Mouse (Mus musculus): Measurements from ENCODE around the gene Polh.

DNA sequence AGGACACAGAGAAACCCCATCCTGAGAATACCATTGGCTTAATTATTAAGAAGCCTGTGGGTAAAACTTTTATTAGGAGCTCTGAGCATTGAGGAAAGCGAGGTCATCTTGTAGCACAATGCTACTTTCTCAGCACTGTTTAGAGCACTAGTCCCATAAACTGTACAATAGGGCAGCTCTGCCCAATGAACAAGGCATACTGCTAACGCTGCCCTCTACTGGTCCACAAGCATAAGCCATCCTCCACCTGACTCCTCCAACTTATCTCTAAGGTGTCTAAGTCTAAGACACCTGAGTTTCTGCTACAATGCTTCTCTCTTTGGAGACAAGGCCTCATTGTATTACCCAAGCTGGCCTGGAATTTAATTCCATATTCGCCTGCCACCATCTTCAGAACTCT, 31.9 kb downstream of the Polh start:
- no peak for TF ChIP-seq GATA1 (IDR thresholded peaks at IDR 0.05; ENCODE audit: borderline replicate concordance, low read length)
- no peak for TF ChIP-seq FLI1 (IDR thresholded peaks at IDR 0.05; ENCODE audit: low read length)
